Mouse (Mus musculus) limb, embryonic 15.5 days (tissue): ENCODE data around the gene Fbxo47. TPM values are rescaled to one million over a fixed set of nuclear protein-coding genes. Genes with fewer than 3 reads are reported as not detected.
A peak's percentile ranks its signal among the peaks of the same experiment; 100 is the strongest.

ENCODE experiments used
- ATAC-seq: fragments of 200-750 bp; cut with Nextera tagmentation; 2 replicates; pipeline ENCODE4 v1.8.0; 2017; ENCODE audit warnings: low read depth, moderate TSS enrichment; ENCODE audit not compliant: insufficient number of reproducible peaks, low FRiP score, low TSS enrichment
- H3K27ac ChIP-seq: fragments of 300-500 bp; sonication (generic); 2 replicates; pipeline ENCODE4 v1.5.1; 2015; ENCODE audit warnings: moderate library complexity, mild to moderate bottlenecking, inconsistent platforms
- H3K27me3 ChIP-seq: fragments of 300-500 bp; sonication (generic); 2 replicates; pipeline ENCODE4 v1.6.1; 2015; ENCODE audit warnings: inconsistent platforms
- H3K36me3 ChIP-seq: fragments of 300-500 bp; sonication (generic); 2 replicates; pipeline ENCODE4 v1.6.1; 2015; ENCODE audit warnings: inconsistent platforms
- H3K4me1 ChIP-seq: fragments of 300-500 bp; sonication (generic); 2 replicates; pipeline ENCODE4 v1.6.1; 2015; ENCODE audit warnings: inconsistent platforms
- H3K4me2 ChIP-seq: fragments of 300-500 bp; sonication (generic); 2 replicates; pipeline ENCODE4 v1.6.1; 2015; ENCODE audit warnings: mild to moderate bottlenecking, inconsistent platforms
- H3K4me3 ChIP-seq: fragments of 300-500 bp; sonication (generic); 2 replicates; pipeline ENCODE4 v1.5.1; 2015; ENCODE audit warnings: mild to moderate bottlenecking, inconsistent platforms
- H3K9ac ChIP-seq: fragments of 300-500 bp; sonication (generic); 2 replicates; pipeline ENCODE4 v1.6.1; 2015; ENCODE audit warnings: inconsistent platforms
- H3K9me3 ChIP-seq: fragments of 300-500 bp; sonication (generic); 2 replicates; pipeline ENCODE4 v1.6.1; 2016; ENCODE audit warnings: inconsistent platforms
- WGBS: fragments of 180-500 bp; shearing (Covaris S2); methylation state at CpG from one replicate; pipeline ENCODE4 v1.1.7; 2015; 5-methylcytosine and 5-hydroxymethylcytosine counted together
- polyA plus RNA-seq: library from polyadenylated mRNA; unstranded; fragments of >200 nt; fragmentation: Nextera tagmentation; extraction: Ambion mirVana; gene quantifications from 2 replicates; pipeline ENCODE4 v1.2.1, GENCODE M21; 2015

Gene Fbxo47
- polyA plus RNA-seq, 1 experiment from 2014 or later = 0.74 TPM

- H3K4me1 ChIP-seq = no peaks in the 10 kb centered on the region
- 95% methylated on average over 2 of the region's 2 CpGs for WGBS
Observed at GRCm38 (mm10) chr11:97905540-97905939, 21.6 kb upstream of the Fbxo47 start.

GRCm38 (mm10) chr11:97904801-97905200 is 20.8 kb upstream of the Fbxo47 start:
- 84% methylated on average over 13 of the region's 13 CpGs for WGBS

More at GRCm38 (mm10) chr11:97905540-97905939, 21.6 kb upstream of the Fbxo47 start:
- Histone ChIP-seq H3K4me2 (no peak overlapping the region), H3K27ac (no peak overlapping the region), H3K27me3 (no peaks in the 10 kb centered on the region), H3K9me3 (no peaks in the 10 kb centered on the region), H3K9ac (no peak overlapping the region), H3K4me3 (no peak overlapping the region), H3K36me3 (no peaks in the 10 kb centered on the region)
- ATAC-seq = no peak

GRCm38 (mm10) chr11:97901806-97902205 is 17.9 kb upstream of the Fbxo47 start:
- Histone ChIP-seq H3K36me3 (no peaks in the 10 kb centered on the region), H3K4me3 (no peak overlapping the region), H3K4me1 (no peaks in the 10 kb centered on the region), H3K27me3 (no peaks in the 10 kb centered on the region), H3K27ac (no peak overlapping the region), H3K9ac (no peak overlapping the region), H3K4me2 (no peak overlapping the region), H3K9me3 (no peaks in the 10 kb centered on the region)
- ATAC-seq = no peak
- 76% methylated on average over 6 of the region's 6 CpGs for WGBS

More at GRCm38 (mm10) chr11:97904801-97905200, 20.8 kb upstream of the Fbxo47 start:
- H3K36me3 ChIP-seq = no peaks in the 10 kb centered on the region
- H3K4me2 ChIP-seq = no peak overlapping the region
- H3K4me3 ChIP-seq = no peak overlapping the region
- no peak for ATAC-seq
- no peak overlapping the region for H3K9ac ChIP-seq
- no peaks in the 10 kb centered on the region for H3K9me3 ChIP-seq
- H3K27me3 ChIP-seq = no peaks in the 10 kb centered on the region
- no peaks in the 10 kb centered on the region for H3K4me1 ChIP-seq
- no peak overlapping the region for H3K27ac ChIP-seq

- Histone ChIP-seq H3K4me2 (no peak overlapping the region), H3K36me3 (no peaks in the 10 kb centered on the region), H3K4me1 (no peaks in the 10 kb centered on the region), H3K9me3 (no peaks in the 10 kb centered on the region), H3K27me3 (no peaks in the 10 kb centered on the region), H3K9ac (no peak overlapping the region), H3K27ac (no peak overlapping the region), H3K4me3 (no peak overlapping the region)
- ATAC-seq = no peak
- WGBS = 0% methylated on average over 2 of the region's 2 CpGs
Observed at GRCm38 (mm10) chr11:97899822-97900221, 15.9 kb upstream of the Fbxo47 start.

- 79% methylated on average over 3 of the region's 3 CpGs for WGBS
- Histone ChIP-seq H3K4me3 (no peak overlapping the region), H3K27me3 (no peaks in the 10 kb centered on the region), H3K36me3 (no peaks in the 10 kb centered on the region), H3K4me1 (no peaks in the 10 kb centered on the region), H3K9ac (no peak overlapping the region), H3K27ac (no peak overlapping the region), H3K4me2 (no peak overlapping the region), H3K9me3 (no peaks in the 10 kb centered on the region)
- ATAC-seq = no peak
Observed at GRCm38 (mm10) chr11:97897568-97898185, 13.7 kb upstream of the Fbxo47 start.

- ATAC-seq = no peak
- Histone ChIP-seq H3K36me3 (no peaks in the 10 kb centered on the region), H3K4me2 (no peak overlapping the region), H3K9me3 (no peaks in the 10 kb centered on the region), H3K9ac (no peak overlapping the region), H3K27ac (no peak overlapping the region), H3K4me1 (no peaks in the 10 kb centered on the region), H3K27me3 (no peaks in the 10 kb centered on the region), H3K4me3 (no peak overlapping the region)
- WGBS = 53% methylated on average over 4 of the region's 4 CpGs
Observed at GRCm38 (mm10) chr11:97896655-97897054, 12.7 kb upstream of the Fbxo47 start.

- H3K4me2 ChIP-seq = no peak overlapping the region
- H3K36me3 ChIP-seq = no peaks in the 10 kb centered on the region
- no peak overlapping the region for H3K4me3 ChIP-seq
- no peak overlapping the region for H3K27ac ChIP-seq
- WGBS = 75% methylated on average over 5 of the region's 5 CpGs
- H3K4me1 ChIP-seq = no peaks in the 10 kb centered on the region
- no peak overlapping the region for H3K9ac ChIP-seq
- H3K27me3 ChIP-seq = no peaks in the 10 kb centered on the region
- ATAC-seq = no peak
- H3K9me3 ChIP-seq = no peaks in the 10 kb centered on the region
Observed at GRCm38 (mm10) chr11:97891821-97892220, 7.9 kb upstream of the Fbxo47 start.

- Histone ChIP-seq H3K9me3 (no peaks in the 10 kb centered on the region), H3K9ac (no peak overlapping the region), H3K27me3 (no peaks in the 10 kb centered on the region), H3K27ac (peak overlapping the region; percentile 89; the same call in 1 of the 2 replicates), H3K4me1 (no peaks in the 10 kb centered on the region), H3K4me2 (no peak overlapping the region), H3K4me3 (no peak overlapping the region), H3K36me3 (no peaks in the 10 kb centered on the region)
- 94% methylated on average over 2 of the region's 2 CpGs for WGBS
- no peak for ATAC-seq
Observed at GRCm38 (mm10) chr11:97885296-97885915, 1.5 kb upstream of the Fbxo47 start.

GRCm38 (mm10) chr11:97884601-97885185 is 739 bp upstream of the Fbxo47 start:
- H3K36me3 ChIP-seq = no peaks in the 10 kb centered on the region
- no peaks in the 10 kb centered on the region for H3K27me3 ChIP-seq
- H3K9ac ChIP-seq = no peak overlapping the region
- ATAC-seq = no peak
- WGBS = 22% methylated on average over 7 of the region's 7 CpGs
- H3K4me1 ChIP-seq = no peaks in the 10 kb centered on the region
- H3K4me2 ChIP-seq = peak overlapping the region; percentile 60
- H3K27ac ChIP-seq = peak overlapping the region; percentile 89
- H3K4me3 ChIP-seq = peak overlapping the region; percentile 59
- no peaks in the 10 kb centered on the region for H3K9me3 ChIP-seq

GRCm38 (mm10) chr11:97883542-97883917 is 424 bp downstream of the Fbxo47 start:
- H3K27me3 ChIP-seq = no peaks in the 10 kb centered on the region
- peak overlapping the region; percentile 59 for H3K4me3 ChIP-seq
- H3K9me3 ChIP-seq = no peaks in the 10 kb centered on the region
- peak overlapping the region; percentile 80 for H3K27ac ChIP-seq
- H3K36me3 ChIP-seq = no peaks in the 10 kb centered on the region
- H3K9ac ChIP-seq = peak overlapping the region; percentile 37; the same call in 1 of the 2 replicates
- 0 out of 2 replicates have a peak, but pooled peaks have one; percentile 20 for ATAC-seq
- H3K4me2 ChIP-seq = peak overlapping the region; percentile 60
- no peaks in the 10 kb centered on the region for H3K4me1 ChIP-seq
- WGBS = 5% methylated on average over 26 of the region's 26 CpGs

GRCm38 (mm10) chr11:97880362-97880761 is 3.6 kb downstream of the Fbxo47 start:
- 80% methylated on average over 4 of the region's 4 CpGs for WGBS

GRCm38 (mm10) chr11:97877341-97877740 is 6.6 kb downstream of the Fbxo47 start:
- Histone ChIP-seq H3K36me3 (no peaks in the 10 kb centered on the region), H3K4me3 (no peak overlapping the region), H3K27ac (no peak overlapping the region), H3K4me2 (no peak overlapping the region), H3K9me3 (no peaks in the 10 kb centered on the region), H3K9ac (no peak overlapping the region), H3K27me3 (no peaks in the 10 kb centered on the region), H3K4me1 (no peaks in the 10 kb centered on the region)
- no peak for ATAC-seq
- WGBS = 45% methylated on average over 2 of the region's 2 CpGs

More at GRCm38 (mm10) chr11:97880362-97880761, 3.6 kb downstream of the Fbxo47 start:
- H3K4me2 ChIP-seq = no peak overlapping the region
- H3K36me3 ChIP-seq = no peaks in the 10 kb centered on the region
- H3K4me3 ChIP-seq = no peak overlapping the region
- no peaks in the 10 kb centered on the region for H3K4me1 ChIP-seq
- no peak overlapping the region for H3K9ac ChIP-seq
- H3K27ac ChIP-seq = no peak overlapping the region
- H3K9me3 ChIP-seq = no peaks in the 10 kb centered on the region
- no peaks in the 10 kb centered on the region for H3K27me3 ChIP-seq
- ATAC-seq = no peak
